Mouse (Mus musculus): ENCODE measurements around the gene Cnga1.
A peak's percentile ranks its signal among the peaks of the same experiment; 100 is the strongest.
"Not testable (repeated sequence)": the region's sequence is repeated elsewhere in the genome, so short reads cannot be mapped to it uniquely, and the experiment has no call there.

The Cnga1 gene

DNA sequence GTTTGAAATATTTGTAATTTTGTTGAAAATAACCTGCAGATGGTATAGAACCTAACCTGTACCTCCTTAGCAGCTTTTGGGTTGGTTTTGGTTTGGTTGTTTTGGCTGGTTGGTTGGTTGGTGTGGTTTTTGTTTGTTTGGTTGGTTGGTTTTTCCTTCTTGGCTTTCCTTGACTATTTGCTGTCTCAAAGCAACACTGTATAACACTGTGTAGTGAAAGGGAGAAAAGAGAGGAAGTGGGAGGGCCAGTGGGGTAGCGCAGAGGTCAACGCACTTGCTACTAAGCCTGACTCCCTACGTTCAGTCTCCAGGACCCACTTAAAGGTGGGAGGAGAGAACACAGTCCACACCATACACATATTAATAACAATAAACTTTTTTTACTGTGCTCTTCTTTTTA is 7.5 kb downstream of the Cnga1 start:
- DNase-seq = no peak

DNA sequence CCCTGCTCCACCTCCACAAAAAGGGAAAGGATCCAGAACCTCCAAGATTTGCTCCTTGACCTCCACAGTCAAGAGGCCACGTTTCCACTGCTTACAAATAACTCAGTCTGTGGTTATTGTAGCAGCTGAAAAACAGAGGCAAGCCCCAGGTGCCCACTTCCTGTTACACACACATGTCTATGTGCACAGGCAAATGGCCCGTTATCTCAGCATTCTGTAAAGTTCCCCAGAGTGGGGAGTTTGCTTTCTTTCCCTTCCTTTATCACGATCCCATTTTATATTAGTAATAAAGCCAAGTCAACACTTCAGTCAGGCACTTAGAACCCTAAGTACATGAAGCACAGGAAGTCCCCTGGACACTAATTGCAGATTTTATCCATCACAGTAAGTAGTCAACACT is 8.0 kb downstream of the Cnga1 start:
- DNase-seq = no peak

DNA sequence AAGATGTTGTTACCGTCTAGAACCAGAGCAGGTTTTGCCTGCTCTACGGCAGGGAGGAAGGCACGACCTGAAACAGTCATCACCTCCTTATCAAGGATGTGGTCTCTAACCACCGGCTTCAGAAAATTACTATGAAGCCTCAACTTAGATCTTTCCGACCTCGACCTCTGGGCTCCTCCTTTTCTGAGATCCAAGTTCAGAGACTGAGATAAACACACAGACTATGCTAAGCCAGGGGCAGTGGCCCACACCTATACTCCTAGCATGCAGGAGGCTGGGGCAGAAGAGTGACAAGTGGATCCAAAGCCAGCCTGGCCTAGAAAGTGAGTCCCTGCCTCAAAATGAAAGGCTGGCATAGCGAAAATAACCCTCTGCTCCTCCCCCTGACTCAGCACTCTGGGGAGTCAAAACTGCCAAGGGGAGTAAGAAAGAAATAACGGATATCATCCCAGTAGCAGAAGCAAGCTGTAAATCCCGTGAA is 9.2 kb downstream of the Cnga1 start:
- DNase-seq = no peak

DNA sequence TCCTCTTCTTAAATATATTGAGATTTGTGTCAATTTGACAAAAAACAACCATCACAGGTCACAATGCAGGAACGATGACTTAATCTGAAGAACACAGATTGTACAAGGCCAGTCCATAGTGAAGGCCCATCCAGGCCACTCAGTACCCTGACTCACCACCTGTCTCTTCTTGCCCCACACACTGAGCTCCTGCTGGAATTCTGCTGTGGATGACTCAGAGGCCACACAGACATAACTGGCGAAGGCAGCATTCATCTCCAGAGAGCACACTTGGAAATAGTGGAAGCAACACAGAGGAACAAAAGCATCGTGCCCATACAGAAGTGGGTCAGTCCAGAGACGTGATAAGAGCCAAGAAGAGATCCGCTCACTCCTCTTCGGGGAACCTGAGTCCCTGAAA is 14.0 kb downstream of the Cnga1 start:
- no peak for DNase-seq

DNA sequence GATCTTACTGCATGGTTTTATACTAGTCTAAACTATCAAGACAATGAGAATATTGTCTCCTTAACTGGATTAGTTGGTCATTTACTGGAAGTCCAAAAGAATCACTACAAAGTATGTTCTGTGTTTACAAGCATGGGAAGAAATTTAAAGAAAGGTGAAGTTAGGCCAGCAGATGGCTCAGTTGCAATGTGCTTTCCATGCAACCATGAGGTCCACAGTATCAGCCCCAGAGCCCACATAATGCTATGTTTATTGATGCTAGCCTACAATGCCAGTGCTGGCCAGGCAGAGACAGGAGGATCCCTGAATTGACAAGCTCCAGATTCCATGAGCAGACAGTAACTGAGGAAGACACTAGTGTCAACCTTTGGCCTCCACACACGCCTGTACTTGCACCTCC is 23.1 kb downstream of the Cnga1 start:
- DNase-seq = no peak

DNA sequence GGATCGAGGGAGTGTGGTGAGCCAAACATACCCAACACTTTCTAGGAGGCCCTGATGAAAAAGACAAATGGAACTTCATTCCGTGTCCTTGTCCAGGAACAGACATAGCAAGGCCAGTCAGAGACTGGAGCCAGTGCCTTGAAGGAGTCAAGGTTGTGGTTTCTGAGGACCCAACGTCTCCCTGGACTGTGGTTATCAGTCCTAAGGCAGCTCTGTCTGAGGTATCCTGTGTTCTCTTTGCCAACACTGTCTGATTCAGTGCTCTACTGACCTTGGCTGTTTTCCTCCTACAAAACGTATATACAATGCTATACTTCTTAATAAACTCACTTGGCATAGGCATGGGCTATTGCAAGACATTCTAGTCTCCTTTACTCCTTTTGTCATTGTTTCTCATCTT is 26.7 kb downstream of the Cnga1 start:
- DNase-seq = no peak

DNA sequence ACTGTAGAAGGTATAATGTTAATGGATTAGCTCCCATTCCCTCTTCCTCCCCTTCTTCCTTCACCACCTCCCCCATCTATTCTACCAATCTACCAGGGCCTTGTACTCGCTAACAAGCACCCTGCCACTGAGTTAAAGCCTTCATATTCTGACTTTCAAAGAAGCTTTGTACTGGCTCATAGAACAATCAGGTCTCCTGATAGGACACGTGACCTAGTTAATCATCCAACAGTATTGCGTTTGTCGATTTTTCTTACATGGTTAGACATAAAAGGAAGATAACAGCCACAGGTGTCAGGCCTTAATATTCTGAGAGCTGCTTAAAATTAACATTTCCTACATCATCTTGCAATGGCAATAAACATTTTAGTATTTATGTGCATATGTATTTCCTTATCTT is 40.9 kb downstream of the Cnga1 start:
- DNase-seq = no peak

DNA sequence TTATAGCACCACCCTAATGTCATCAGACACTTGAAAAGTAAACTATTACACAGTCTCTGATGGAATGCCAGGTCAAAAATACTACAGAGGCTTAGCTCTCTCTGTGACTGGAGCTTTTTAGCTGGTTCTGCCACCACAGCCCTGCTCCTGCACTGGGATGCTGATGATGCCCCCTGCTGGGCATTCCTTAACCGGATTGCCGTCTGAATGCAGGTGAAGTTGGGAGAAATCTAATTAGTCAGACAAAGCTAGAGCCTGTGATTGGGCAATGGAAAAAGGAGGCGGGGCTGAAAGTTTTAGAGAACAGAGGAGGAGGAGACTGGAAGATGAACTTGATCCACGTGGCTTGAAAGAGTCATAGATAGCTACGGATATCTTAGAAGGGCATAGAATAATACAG is 43.1 kb downstream of the Cnga1 start:
- peak; percentile 26 for DNase-seq

DNA sequence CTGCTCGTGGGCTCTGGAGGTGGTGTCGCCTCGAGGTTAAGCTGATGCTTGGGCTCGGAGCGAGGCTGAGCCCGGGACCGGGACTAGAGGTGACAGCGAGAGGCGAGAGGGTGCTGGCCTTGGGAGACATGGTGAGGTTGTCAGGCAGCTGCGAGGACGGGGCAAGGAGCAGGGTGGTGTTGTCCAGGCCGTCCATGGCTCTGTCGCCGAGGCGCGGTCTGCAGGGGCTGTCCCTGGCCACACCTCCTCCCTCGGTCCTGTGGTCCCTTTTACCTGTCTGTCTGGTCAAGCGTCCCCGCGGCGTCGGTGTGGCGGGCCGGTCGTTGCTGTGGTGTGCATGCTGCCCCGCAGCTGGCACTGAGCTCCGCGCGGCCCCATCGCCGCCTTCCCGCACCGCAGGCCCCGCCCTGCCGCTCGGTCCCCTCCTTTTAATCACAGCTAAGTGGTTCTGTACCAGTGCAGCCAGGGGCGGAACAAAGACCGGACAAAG is 56.8 kb downstream of the Cnga1 start, which contains the start of gene Gm5868:
Gene Gm5868 (minus strand): TSS at position 360 of the 490 bp plus-strand sequence.
- no peak for DNase-seq

DNA sequence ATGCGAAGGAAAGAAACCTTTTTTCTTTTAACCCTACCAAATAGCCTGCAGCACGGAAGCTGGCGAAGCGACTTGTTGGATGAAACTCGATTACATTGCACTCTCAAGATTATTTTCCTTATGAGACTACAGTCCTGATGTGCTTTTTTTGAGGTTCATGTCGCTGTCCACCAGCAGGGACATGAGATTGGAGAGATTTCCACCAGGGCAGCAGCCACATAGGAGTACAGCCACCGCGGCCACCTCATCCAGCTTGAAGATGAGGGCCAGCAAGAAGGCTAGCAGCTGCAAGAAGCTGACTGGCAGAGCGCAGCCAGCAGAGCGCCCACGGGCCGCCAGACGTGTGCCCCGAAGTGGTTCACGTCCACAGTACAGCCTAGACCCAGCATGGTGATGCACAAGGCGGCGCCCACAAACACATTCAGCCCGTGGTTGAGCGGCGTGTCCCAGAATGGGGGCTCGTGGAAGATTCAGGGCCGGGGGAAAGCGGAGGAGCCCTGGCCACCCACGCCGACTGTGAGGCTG is 57.3 kb downstream of the Cnga1 start:
- not testable (repeated sequence) for DNase-seq

DNA sequence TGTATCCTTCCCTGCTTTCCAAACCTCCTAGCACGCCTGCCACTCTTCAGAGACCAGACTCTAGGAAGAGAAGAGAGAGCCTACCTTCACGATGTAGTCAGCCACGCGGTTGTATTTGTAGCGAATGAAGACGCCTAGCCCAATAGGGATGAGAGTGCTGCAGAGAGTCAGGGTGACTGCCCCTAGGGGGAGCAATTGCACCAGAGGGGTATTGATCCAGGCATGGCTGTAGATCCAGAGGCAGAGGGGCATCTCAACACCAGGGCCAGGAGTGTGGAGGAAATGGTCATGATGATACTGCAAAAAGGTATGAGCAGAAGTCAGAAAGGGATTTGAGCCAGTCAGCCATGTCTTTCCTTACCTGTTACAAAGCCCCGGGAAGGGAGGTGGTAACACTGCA is 58.0 kb downstream of the Cnga1 start:
- not testable (repeated sequence) for DNase-seq

DNA sequence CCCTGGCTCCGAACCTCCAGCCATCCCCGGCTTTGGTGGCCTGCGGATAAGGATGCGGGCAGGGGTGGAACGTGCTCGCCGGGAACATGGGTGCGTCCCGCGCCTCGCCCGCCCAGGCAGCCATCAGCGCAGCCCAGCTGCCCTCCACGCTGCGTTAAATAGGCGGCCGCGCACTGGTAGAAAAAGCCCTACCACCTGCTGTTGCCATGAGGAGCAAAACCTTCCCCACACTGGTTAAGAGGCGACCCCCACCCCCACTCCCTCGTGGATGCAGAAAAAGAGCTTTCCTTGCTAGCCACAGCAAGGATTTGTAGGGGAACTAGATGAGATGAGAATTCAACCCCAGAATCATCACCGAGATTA is 63.1 kb downstream of the Cnga1 start, which contains the start of gene Zar1:
Gene Zar1 (minus strand): TSS at position 285 of the 363 bp plus-strand sequence.
- DNase-seq = peak; percentile 7

DNA sequence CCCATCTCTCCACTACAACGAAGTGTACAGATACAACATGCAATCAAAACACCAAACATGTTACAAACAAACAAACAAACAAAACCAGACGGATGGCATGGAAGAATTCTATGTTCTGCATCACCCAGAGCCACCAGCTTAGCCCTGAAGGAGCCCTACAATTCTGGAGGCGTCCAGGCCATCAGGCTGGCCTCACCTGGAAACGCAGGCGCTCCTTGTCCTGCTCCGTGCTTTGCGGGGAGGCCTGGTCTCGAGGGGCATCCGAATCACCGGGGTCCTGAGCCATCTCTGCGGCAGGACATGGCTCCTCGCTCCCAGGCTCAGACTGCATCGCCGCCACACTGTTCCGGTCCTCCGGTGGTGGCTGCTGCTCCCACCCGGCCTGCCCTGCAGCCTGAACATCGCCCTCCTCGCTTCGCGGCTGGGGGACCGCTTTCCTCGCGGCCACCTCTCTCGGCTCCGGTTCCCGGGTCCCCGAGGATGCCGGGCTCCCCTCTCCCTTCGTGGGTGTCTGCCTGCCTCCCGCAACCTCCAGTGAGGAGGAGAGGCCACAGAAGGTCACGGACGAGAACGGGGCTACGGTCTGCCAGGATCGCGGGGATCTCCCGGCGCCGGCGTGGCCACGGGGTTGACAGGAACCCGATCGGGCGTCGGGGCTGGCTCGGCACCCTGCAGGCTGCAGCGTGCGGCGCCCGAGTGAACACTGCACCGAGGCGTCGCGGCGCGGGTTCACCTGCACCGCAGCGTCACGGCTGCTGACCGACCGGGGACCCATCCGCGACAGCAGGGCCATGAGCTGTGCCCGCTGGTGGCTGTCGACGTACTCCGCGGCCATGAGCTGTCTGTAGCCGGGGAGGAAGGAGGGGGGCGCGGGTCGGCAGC is 63.7 kb downstream of the Cnga1 start:
- DNase-seq = peak; percentile 6

DNA sequence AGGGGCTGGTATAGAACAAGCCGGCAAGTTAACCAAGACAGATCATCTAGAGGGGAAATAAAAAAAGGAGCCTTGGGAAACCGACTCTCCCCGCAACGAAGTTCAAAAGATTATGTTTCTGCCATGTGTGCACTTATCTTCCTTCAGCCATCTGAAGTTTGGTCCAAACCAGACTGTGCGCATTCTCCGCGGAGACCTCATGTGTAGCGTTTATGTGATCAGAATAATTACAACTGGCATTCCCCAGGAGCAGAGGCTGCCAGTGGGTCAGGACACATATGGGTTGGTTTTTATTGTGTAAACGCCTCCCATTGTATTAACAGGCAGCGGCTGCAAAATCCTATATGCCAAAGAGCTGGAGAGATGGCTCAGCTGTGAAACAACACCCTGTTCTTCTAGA is 64.5 kb downstream of the Cnga1 start:
- not testable (repeated sequence) for DNase-seq

DNA sequence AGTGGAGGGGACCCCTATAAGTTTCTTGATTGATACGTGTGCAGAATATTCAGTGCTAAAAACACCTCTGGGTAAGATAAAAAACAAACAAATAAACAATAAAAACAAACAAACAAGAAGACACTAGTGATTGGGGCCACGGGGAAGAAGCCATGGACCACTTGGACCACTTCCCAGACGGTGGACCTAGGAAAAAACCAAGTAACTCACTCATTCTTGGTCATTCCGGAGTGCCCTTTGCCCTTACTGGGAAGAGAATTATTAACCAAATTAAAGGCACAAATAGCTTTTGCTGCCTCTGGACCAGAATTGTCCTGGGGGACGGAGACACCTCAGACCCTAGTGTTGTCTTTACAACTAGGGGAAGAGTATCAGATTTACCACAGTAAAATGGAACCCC is 78.5 kb downstream of the Cnga1 start:
- DNase-seq = no peak

DNA sequence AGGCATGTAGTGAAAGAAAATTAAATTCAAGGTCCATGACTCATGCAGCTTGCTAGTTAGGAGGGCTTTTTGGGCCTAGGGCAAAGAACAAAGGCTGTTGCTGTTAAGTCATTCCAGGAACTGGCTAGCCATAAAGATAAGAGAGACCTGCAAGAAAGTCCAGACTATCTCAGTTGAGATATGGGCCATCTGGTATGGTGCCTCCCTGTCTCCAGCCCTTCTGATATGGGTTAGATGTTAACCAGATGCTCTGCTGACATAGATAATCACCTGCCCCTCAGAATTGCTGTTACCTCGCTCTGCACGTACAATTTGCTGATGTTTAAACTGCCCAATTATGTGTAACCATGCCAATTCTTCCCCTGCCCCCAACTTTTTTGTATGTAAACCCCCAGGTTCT is 80.9 kb downstream of the Cnga1 start:
- DNase-seq = not testable (repeated sequence)

DNA sequence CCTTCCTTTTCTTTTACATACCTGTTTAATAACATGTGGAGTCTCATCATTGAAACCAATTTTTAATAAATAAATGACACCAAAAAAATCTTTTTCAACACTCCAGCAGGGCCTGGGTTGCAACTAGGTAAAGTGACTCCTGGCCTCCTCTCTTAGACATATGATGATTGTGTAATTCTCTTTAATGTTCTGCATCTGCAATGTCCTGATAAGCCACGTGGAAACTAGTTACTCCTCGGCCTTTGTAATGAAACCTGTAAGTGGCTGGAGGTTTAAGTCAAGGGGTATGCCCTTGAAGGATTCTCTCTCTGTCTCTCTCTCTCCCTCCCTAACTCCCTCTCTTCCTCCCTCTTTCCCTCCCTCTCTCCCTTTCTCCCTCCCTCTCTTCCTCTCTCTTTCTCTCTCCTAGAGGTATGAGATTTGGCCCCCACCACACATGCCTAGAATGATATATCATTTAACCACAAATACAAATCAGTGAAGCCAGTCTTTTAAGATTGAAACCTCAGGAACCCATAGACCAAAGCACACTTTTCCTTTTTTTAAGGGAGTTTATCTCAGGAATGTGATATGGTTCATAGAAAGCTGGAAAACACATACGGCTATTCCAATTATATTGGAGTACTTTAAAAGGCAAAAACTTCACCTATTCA is 83.0 kb downstream of the Cnga1 start:
- DNase-seq = no peak

DNA sequence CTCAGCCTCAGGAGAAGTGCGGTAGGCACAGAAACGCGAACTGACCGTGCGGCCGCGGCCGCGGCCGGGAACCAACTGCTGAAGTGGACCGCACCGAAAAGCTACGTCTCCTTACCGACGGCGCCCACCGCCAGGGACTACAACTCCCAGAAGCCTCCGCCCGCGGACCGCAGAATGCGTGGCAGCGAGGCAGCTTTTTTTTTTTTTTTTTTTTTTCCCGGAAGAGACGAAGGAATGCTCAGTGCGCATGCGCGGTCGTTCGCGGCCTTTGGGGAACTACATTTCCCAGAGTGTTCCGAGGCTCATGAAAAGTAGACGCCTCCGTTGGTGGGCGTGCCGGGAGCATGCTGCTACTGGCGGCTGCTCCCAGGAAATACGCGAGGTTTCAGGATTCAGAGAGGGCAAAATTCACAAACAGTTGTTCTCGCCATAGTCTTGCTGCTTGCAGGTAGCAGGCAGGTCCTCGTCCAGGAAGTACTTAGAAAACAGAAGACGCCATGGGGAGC is 84.5 kb downstream of the Cnga1 start, which contains the start of gene Nfxl1:
Gene Nfxl1 (minus strand): TSS at position 141 of the 506 bp plus-strand sequence.
- peak; percentile 99 for DNase-seq

DNA sequence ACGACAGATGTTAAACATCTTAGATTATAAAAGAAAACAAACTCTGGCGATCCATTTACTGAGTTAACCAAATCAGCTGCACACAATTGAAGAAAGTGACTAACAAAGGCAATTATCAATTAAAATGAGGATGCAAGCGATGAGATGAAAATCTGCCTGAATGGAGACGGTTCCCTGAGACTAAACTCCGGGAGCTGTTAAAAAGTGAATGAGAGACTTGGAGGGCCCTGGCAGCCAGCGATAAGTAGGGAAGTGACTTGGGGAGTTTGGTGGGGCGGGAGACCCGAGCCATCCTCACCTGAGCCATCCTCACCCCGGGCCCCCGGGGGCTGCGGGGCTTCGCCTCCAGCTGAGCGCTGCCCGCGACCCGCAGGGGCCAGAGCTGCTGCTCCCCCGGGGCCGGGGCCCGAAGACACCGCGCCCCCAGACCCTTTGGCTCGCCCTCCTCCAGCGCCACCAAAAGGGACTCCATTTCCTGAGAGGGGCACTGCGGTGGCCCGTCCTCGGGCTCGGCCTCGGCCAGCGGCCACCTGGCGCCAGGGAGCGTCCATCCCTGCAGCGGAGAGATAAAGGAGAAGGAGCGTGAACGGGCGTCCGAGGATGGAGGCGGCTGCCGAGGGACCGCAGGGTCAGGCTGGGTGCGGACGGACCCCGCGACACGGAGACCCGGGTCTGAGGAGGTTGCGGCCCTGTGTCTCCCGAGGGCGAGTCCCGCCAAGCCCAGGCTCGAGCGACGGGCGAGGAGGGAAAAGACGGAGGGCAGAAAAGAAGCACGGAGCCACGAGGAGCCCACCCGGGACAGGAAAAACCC is 85.2 kb downstream of the Cnga1 start:
- no peak for DNase-seq

DNA sequence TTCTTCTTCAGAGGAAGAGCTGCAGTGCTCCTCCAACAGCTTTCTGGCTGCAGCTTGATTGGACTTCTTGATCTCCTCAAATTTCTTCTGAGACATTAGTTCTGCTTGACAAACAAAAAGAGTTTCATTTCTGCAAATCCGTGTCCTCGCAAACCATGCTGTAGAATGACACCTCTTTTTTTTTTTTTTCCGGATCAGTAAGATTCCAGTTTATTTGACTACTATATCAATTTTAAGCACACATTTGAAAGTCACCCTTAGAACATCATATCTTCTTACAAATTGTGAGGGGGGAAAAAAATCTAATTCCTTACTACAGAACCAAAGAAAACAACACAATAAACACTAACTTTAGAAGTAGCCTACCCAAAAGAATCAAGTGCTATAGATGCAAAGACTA is 87.8 kb downstream of the Cnga1 start:
- DNase-seq = no peak
